Mouse (Mus musculus) thymus, adult 18-20 months (tissue): ENCODE measurements around the gene Sult2a4.
"Not testable (repeated sequence)": the region's sequence is repeated elsewhere in the genome, so short reads cannot be mapped to it uniquely, and the experiment has no call there.

Experiments
- DNase-seq, 2 experiments: peaks; one replicate each; pipeline ENCODE4 v3.0.0; 2022; ENCODE audit warnings: mixed read lengths in 2 of 2

Gene Sult2a4

GRCm38 (mm10) chr7:13989507-13989906, at the start of gene Sult2a4:
Sult2a4 (minus strand) TSS chr7:13989607.
- DNase-seq, result not testable (repeated sequence)

GRCm38 (mm10) chr7:14030831-14031230, 41.4 kb upstream of the Sult2a4 start:
- DNase-seq, result not testable (repeated sequence)

GRCm38 (mm10) chr7:14013083-14013482, 23.7 kb upstream of the Sult2a4 start:
- DNase-seq, result no peak

GRCm38 (mm10) chr7:14010686-14011085, 21.3 kb upstream of the Sult2a4 start:
- DNase-seq, result not testable (repeated sequence)
